Mouse (Mus musculus): ENCODE measurements around the gene Ppip5k1.

GRCm38 (mm10) chr2:121396624-121397023 is 41.4 kb upstream of the Ppip5k1 start:
- no peak for TF ChIP-seq CTCF (IDR thresholded peaks at IDR 0.05; ENCODE audit: low read depth, low read length)
- TF ChIP-seq POLR2A (IDR thresholded peaks at IDR 0.05; ENCODE audit: borderline replicate concordance, low read depth, low read length) = no peak
